Mouse (Mus musculus) embryonic fibroblast, embryonic 13.5 days (primary cell): ENCODE data around the gene Rasgef1b. TPM values are rescaled to one million over a fixed set of nuclear protein-coding genes. Genes with fewer than 3 reads are reported as not detected.

ENCODE experiments used
- H3K27ac ChIP-seq: 2 replicates; pipeline ENCODE4 v1.5.1; 2012; ENCODE audit warnings: low read length, control low read depth, inconsistent platforms; ENCODE audit not compliant: insufficient read depth
- H3K4me1 ChIP-seq: 2 replicates; pipeline ENCODE4 v1.6.1; 2011; ENCODE audit warnings: low read length; ENCODE audit not compliant: control insufficient read depth, insufficient read depth
- H3K4me3 ChIP-seq: 2 replicates; pipeline ENCODE4 v1.5.1; 2011; ENCODE audit warnings: mild to moderate bottlenecking, control low read depth, low read length; ENCODE audit not compliant: insufficient read depth
- CTCF ChIP-seq: IDR thresholded peaks from 2 replicates; pipeline ENCODE4 v1.5.1; 2011; ENCODE audit warnings: mild to moderate bottlenecking, control low read depth, low read length, moderate library complexity, borderline replicate concordance; ENCODE audit not compliant: insufficient read depth
- POLR2A ChIP-seq: IDR thresholded peaks from 2 replicates; pipeline ENCODE4 v1.6.1; 2011; ENCODE audit warnings: low read depth, mild to moderate bottlenecking, control low read depth, low read length, moderate library complexity
- polyA plus RNA-seq: library from polyadenylated mRNA; stranded (reverse); fragments of >200 nt; gene quantifications from 2 replicates; pipeline ENCODE4 v1.2.4, GENCODE M21; 2011; ENCODE audit warnings: low read depth; ENCODE audit not compliant: missing spikeins, insufficient read length

The Rasgef1b gene
- polyA plus RNA-seq, 1 experiment, result 2.1 TPM

DNA sequence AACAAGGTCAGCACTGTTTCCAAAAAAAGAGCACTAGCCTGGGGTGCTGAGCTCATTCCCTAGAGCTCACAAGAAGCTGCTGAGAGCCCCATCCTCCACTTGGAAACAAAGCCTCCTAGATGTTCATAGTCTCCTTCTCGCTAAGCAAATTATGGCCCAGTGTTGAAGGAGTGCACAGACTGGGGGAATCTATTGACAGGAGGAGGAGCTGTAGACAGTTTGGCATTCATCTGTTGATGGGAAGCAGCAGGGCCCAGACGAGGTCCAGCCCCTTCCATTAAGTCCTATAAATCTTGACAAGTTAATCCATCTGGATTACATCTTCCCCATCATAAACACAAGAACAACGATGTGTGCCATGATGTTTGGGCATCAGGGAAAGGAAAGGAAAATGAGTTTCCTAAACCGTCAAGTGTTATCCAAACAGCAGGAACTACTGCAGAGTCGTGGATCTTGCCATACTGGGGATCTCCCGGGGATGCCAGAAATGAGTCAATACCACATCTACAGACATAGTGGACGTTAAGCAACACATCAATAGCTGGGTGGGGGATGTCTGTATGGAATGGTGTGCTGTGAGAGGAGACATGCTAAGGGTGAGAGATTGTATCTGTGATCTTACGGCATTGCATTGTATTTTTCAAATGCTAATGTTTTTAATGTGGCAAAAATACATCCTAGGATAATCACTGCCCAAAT lies 206.1 kb downstream of the Rasgef1b start:
- TF ChIP-seq POLR2A, result no peak
- no peak for TF ChIP-seq CTCF
- Histone ChIP-seq H3K4me1 (peaks cover 16% of the 10 kb centered on the region), H3K4me3 (no peak overlapping the region), H3K27ac (peak overlapping the region; percentile 22; the same call in 1 of the 2 replicates)

DNA sequence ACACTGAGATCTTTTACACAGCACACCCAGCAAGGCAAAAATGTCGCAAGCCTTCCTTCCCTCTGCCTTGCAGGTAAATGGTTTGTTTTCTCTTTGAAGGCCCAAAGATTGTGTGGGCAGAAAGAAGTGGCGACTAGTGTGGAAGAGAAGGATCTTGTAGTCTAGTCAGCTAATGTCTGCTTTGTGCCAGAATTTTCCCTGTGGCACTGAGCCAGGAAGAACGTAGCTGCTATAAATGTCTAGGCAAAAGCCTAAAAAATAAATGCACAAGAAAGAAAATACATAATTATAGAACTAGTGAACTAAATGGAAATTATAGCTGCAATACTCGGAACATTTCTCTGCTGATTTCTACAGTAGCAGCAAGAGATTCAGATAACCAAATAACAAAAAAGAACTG lies 207.5 kb downstream of the Rasgef1b start:
- H3K4me1 ChIP-seq, result peaks cover 12% of the 10 kb centered on the region
- H3K4me3 ChIP-seq, result no peak overlapping the region
- TF ChIP-seq POLR2A (no peak), CTCF (no peak)
- no peak overlapping the region for H3K27ac ChIP-seq

DNA sequence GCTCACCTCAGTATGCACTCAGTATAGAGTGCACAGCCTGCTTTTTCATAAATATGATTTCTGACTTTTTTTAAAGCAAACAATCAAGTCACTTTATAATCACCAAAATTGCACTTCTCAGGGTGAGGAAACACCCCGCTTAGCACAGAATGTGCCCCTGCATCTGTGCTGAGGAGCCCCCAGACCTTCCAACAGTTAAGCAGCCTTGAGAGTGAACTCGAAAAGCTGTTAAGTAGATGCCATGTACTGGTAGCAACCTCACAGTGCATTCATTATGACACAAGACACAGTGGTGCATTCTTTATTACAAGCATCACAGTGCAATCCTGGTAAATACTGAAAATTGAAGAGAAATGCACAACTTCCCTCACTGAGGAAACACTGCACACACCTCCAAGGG lies 209.3 kb downstream of the Rasgef1b start:
- H3K4me1 ChIP-seq, result peaks cover 12% of the 10 kb centered on the region
- TF ChIP-seq CTCF (no peak), POLR2A (no peak)
- H3K27ac ChIP-seq, result no peak overlapping the region
- no peak overlapping the region for H3K4me3 ChIP-seq

DNA sequence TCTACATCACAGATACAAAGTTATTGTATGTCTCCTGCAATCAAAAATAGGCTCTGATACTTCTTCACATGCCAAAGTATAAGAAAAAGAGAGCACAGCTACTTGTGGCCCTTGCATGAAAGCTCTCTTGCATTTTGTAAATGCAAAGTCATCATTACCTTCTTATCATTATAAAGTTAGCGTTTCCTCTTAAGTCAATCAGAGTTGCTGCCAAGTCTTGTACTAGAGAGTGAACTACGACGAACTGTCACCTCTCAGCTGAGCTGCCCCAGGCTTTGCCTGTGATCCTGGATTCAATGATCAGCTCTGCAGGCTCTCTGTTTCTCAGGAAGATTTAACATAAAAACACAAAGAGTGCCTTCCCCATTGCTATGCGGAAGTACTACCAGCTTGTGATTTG lies 209.8 kb downstream of the Rasgef1b start:
- no peak for TF ChIP-seq POLR2A
- no peak for TF ChIP-seq CTCF
- Histone ChIP-seq H3K4me3 (no peak overlapping the region), H3K4me1 (peaks cover 12% of the 10 kb centered on the region), H3K27ac (no peak overlapping the region)

DNA sequence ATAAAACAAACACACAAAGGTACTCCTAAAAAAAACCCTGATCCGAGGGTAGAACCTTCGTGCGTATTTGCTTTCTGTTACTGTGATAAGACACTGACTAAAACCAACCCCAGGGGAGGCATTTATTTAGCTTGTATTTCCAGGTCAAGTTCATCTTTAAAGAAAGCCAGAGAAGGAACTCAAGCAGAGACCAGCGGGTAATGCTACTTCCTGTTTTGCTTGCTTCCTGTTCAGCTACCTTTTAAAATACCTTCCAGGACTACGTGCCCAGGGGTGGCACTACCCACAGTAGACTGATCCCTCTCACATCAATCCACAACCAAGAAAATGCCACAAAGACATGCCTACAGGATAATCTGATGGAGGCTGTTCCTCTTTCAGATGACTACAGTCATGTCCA lies 212.7 kb downstream of the Rasgef1b start:
- Histone ChIP-seq H3K4me1 (no peaks in the 10 kb centered on the region), H3K27ac (no peak overlapping the region), H3K4me3 (no peak overlapping the region)
- no peak for TF ChIP-seq POLR2A
- no peak for TF ChIP-seq CTCF

DNA sequence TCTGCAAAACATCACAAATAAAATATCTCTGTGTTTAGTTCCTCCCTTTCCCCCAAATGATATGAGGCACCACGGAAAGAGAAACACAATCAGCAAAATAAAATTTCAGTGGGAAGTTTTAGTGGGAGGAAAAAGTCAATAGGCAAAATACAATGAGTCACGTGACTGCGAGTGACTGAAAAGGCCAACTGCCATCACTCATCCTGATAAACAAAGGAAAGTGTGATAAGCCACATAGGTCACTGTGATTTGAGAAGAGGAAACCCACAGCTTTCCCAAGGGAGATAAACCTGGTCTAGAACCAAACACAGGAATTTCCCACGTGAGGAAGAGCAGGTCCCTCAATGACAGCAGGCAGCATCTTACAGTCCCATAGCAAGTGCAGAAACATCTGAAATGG lies 213.1 kb downstream of the Rasgef1b start:
- TF ChIP-seq CTCF, result no peak
- TF ChIP-seq POLR2A, result no peak
- Histone ChIP-seq H3K27ac (no peak overlapping the region), H3K4me3 (no peak overlapping the region), H3K4me1 (no peaks in the 10 kb centered on the region)

DNA sequence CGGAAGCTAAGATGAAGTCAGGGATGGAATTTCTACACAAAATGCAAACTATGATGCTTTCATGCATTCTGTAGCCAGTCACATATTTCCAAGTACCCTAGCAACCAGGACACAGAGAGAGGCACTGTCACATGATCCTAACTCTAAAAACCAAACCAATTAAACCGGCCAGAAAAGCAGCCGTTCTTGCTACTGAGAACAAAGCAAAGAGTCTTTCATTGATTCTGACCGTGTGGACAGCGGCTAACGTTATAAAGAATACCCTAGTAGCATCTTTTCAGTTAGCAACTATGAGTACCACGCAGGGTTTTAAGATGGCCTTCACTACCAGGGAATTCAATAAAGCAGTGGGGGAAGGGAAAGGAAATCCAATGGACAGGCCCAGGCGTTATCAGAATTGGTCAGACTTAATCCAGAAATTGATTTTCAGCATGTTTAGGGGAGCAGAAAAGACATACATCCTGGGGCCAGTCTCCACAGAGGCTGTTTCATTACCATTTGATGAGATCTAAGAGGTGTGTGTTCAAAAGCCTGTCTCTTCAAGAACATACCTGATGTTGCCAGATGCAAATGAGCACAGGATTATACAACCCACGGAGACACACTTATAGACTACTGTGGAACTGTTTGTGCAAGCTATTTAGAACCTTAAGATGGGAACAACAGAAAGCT lies 215.5 kb downstream of the Rasgef1b start:
- H3K27ac ChIP-seq, result no peak overlapping the region
- H3K4me3 ChIP-seq, result no peak overlapping the region
- H3K4me1 ChIP-seq, result no peaks in the 10 kb centered on the region
- TF ChIP-seq POLR2A, result no peak
- no peak for TF ChIP-seq CTCF

DNA sequence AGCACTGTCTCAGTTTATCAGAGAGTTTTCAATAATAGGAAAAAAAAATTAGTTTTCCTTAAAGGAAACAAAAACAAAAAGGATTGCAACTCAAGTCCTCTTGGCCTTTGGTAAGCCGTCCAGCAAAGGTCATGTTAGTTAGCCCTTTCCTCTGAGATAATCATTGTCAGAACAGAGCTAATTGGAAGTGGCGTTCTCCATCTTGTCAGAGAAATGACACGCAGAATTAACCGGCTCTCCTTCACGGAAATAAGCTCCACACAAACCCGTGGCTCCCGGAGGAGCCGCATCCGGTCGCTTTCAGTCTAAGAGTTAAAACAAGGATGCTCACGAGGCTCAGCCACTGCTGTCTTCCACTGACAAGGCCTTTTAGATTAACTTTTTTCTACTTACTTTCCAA lies 217.8 kb downstream of the Rasgef1b start:
- TF ChIP-seq POLR2A (no peak), CTCF (no peak)
- Histone ChIP-seq H3K4me3 (no peak overlapping the region), H3K4me1 (no peaks in the 10 kb centered on the region), H3K27ac (no peak overlapping the region)

DNA sequence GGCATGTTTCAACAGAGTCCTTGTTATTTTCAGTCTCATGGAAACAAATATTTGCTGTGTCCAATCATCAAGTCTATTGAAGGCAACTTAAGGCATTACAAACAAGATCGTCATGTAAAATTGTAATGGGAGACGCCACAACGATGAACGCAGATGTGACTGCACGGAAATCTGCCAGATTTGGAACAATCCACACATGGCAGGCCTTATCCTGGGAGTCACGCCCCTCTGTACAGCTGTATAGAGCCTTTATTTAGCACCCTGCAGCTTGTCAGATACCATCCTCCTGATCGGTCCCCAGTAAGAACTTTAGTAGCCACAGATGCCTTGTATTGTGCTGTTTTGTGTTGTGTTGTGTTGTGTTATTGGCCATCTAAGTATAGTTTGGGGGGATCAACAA lies 222.8 kb downstream of the Rasgef1b start:
- H3K4me1 ChIP-seq, result no peaks in the 10 kb centered on the region
- no peak overlapping the region for H3K4me3 ChIP-seq
- no peak overlapping the region for H3K27ac ChIP-seq
- TF ChIP-seq POLR2A, result no peak
- no peak for TF ChIP-seq CTCF

DNA sequence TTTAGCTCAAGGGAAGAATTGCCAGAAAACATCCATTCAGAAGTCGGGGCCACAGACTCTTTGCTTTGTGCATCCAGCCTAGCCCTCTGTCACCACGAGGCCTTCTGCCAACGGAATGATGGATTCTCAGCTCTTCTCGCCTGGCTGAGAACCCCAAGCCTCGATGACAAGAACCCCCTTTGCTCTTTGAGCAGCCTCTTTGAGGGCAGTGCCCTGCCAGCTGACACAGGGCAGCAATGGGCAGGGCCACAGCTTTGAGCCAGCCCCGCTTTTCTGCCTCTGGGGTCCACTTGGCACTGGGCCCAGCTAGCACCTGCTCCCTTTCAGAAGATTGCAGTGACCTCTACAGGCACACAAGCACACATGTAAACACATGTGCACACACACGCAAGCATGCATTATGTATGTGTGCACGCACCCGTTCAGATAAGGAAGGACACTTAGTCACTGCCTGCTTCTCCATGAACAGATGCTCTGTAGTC lies 224.5 kb downstream of the Rasgef1b start:
- no peak overlapping the region for H3K27ac ChIP-seq
- no peak overlapping the region for H3K4me3 ChIP-seq
- TF ChIP-seq CTCF (no peak), POLR2A (no peak)
- no peaks in the 10 kb centered on the region; the same call in 1 of the 2 replicates for H3K4me1 ChIP-seq
